In genomic region chr9:21320619-21321512, GRCm38 (mm10) we compare ENCODE assay signal across 8 mouse cellular contexts. TPM values are rescaled to one million over a fixed set of nuclear protein-coding genes. Genes with fewer than 3 reads are reported as not detected.
A peak's percentile ranks its signal among the peaks of the same experiment; 100 is the strongest.
DNase-seq lines count a peak whose midpoint lies in the region; ATAC-seq and TF ChIP-seq lines count a peak whose summit lies in the region.

Gene Slc44a2 (plus strand): TSS chr9:21320698.

- ATAC-seq in frontal cortex, adult (ENCODE audit: low TSS enrichment): peak; percentile 73
- peak; percentile 54 to 83 for ATAC-seq in hematopoietic stem cell, adult 5-6 weeks (replicated peaks in 1 of 2; ENCODE audit: insufficient read depth in 1 of 2, low FRiP score in 2 of 2, low TSS enrichment in 1 of 2, low read depth in 1 of 2, poor library complexity in 2 of 2, severe bottlenecking in 2 of 2)
- ATAC-seq in lung, embryonic 16.5 days (ENCODE audit: low read depth): peak; percentile 96

- H3K9ac ChIP-seq in lung, embryonic 16.5 days (ENCODE audit: low read length): peak within 1 kb of the TSS; percentile 81

- under 1% methylated on average over 52 of the region's 52 CpGs for WGBS in lung, embryonic 16.5 days
- under 1% methylated on average over 52 of the region's 52 CpGs for WGBS in thymus, adult 2 months

- TF ChIP-seq POLR2A in thymus, adult 2 months (IDR thresholded peaks at IDR 0.05; ENCODE audit: control insufficient read depth, extremely low read depth, insufficient read depth, low read length, poor library complexity): peak; percentile 95

- H3K27ac ChIP-seq in lung, embryonic 16.5 days (ENCODE audit: low read length): peak within 1 kb of the TSS; percentile 68
- peak within 1 kb of the TSS; percentile 97 for H3K27ac ChIP-seq in thymus, adult 2 months (ENCODE audit: control insufficient read depth, insufficient read depth, low read length)

- no peaks in the 10 kb centered on the region for H3K9me3 ChIP-seq in lung, embryonic 16.5 days (ENCODE audit: control insufficient read depth, low read length)

- peak; percentile 45 for DNase-seq in MEL-GATA-1-ER (ENCODE audit: extremely low read depth, low read depth)
- DNase-seq in cerebellum, adult 8-10 months: peak; percentile 85
- peak; percentile 55 for DNase-seq in layer of hippocampus, adult 9-10 months (ENCODE audit: low spot score)
- peak; percentile 77 for DNase-seq in ovary, adult 18-20 months (ENCODE audit: low spot score)
- DNase-seq in thymus, adult 2 months: peak; percentile 92

- TF ChIP-seq CTCF in thymus, adult 2 months (IDR thresholded peaks at IDR 0.05; ENCODE audit: borderline replicate concordance, control insufficient read depth, extremely low read depth, insufficient read depth, low read length, poor library complexity): peak; percentile 52; the same call in 1 of the 2 replicates

- H3K36me3 ChIP-seq in lung, embryonic 16.5 days (ENCODE audit: control insufficient read depth, insufficient read depth, low read length): no peaks in the 10 kb centered on the region
- no peaks in the 10 kb centered on the region for H3K36me3 ChIP-seq in thymus, adult 2 months (ENCODE audit: control insufficient read depth, insufficient read depth, low read length)

- peaks cover 18% of the 10 kb centered on the region for H3K4me1 ChIP-seq in lung, embryonic 16.5 days (replicated peaks; ENCODE audit: control insufficient read depth, insufficient read depth, low read length)
- H3K4me1 ChIP-seq in thymus, adult 2 months (replicated peaks; ENCODE audit: control insufficient read depth, insufficient read depth, low read length): peaks cover 46% of the 10 kb centered on the region

- H3K4me2 ChIP-seq in lung, embryonic 16.5 days (ENCODE audit: low read depth, low read length): peak within 1 kb of the TSS; percentile 94

- peak within 1 kb of the TSS; percentile 89 for H3K4me3 ChIP-seq in lung, embryonic 16.5 days (ENCODE audit: low read length)
- peak within 1 kb of the TSS; percentile 75 for H3K4me3 ChIP-seq in thymus, adult 2 months (ENCODE audit: control insufficient read depth, insufficient read depth, low read length)

- H3K27me3 ChIP-seq in lung, embryonic 16.5 days (ENCODE audit: control insufficient read depth, insufficient read depth, low read depth, low read length): no peaks in the 10 kb centered on the region
- H3K27me3 ChIP-seq in thymus, adult 2 months (ENCODE audit: control insufficient read depth, insufficient read depth, low read length): no peaks in the 10 kb centered on the region

RNA-seq across cellular contexts. Expression of gene Slc44a2, which starts in this region (rescaled TPM):
- total RNA-seq in hematopoietic stem cell, adult 5-6 weeks (2017): 65.7 and 97.9 TPM in 2 replicates
- polyA plus RNA-seq in lung, embryonic 16.5 days (2015; fragmentation: Nextera tagmentation; extraction: Ambion mirVana): 178 and 186 TPM in 2 replicates
- 477 and 505 TPM in 2 replicates for polyA plus RNA-seq in thymus, adult 2 months (2012; rRNA removed)

Comparison
In these comparisons a context has a peak if more than half of its experiments do, and no peak if none do; other contexts are left out.
1. Peak in every context shown above with its lines: DNase-seq, ATAC-seq, H3K4me3 ChIP-seq and H3K27ac ChIP-seq.